In genomic region chr4:95759027-95759731, GRCm38 (mm10) we compare ENCODE assay signal across 14 mouse cellular contexts.
A peak's percentile ranks its signal among the peaks of the same experiment; 100 is the strongest.
DNase-seq lines count a peak whose midpoint lies in the region; ATAC-seq and TF ChIP-seq lines count a peak whose summit lies in the region.
"Had no signal": no experiment of that assay in that cellular context is flagged by ENCODE, and none has a peak within 500 bp of the region (broad histone marks: within the 10 kb centered on the region; RNA-seq: fewer than 3 reads in every experiment).

No protein-coding gene starts in this region.

- 61% methylated on average over 5 of the region's 5 CpGs for WGBS in forebrain, embryonic 11.5 days

- peak; percentile 11 for DNase-seq in 3T3-L1 (ENCODE audit: low read depth, low spot score)
- peak; percentile 27 for DNase-seq in brain, embryonic 14.5 days (ENCODE audit: low read depth)
- peak; percentile 86 for DNase-seq in kidney, adult 11 months
- DNase-seq in kidney, postnatal 36 days: peak; percentile 59 to 86
- DNase-seq in MN1 (ENCODE audit: low spot score): no peak
- DNase-seq in forebrain, embryonic 11.5 days (ENCODE audit: low spot score): no peak
- no peak for DNase-seq in heart, postnatal 36 days
- no peak for DNase-seq in cerebellum, postnatal 10 days
- DNase-seq: cerebellum, adult 18-20 months; heart, adult 2 months; layer of hippocampus, postnatal 36 days; lung, postnatal 10 days had no signal

- no peak overlapping the region for H3K27ac ChIP-seq in forebrain, embryonic 11.5 days (ENCODE audit: low read depth, low read length)
- H3K27ac ChIP-seq: embryonic facial prominence, embryonic 15.5 days; heart, adult 2 months; limb, embryonic 15.5 days had no signal

- H3K36me3 ChIP-seq in forebrain, embryonic 11.5 days (ENCODE audit: control insufficient read depth, insufficient read depth, low read length): no peaks in the 10 kb centered on the region
- H3K36me3 ChIP-seq: embryonic facial prominence, embryonic 15.5 days; limb, embryonic 15.5 days had no signal

- H3K9me3 ChIP-seq in forebrain, embryonic 11.5 days (ENCODE audit: control insufficient read depth, low read length): no peaks in the 10 kb centered on the region
- H3K9me3 ChIP-seq: embryonic facial prominence, embryonic 15.5 days; limb, embryonic 15.5 days had no signal

- no peak overlapping the region for H3K4me2 ChIP-seq in forebrain, embryonic 11.5 days (ENCODE audit: low read depth, low read length, severe bottlenecking)
- H3K4me2 ChIP-seq: embryonic facial prominence, embryonic 15.5 days; limb, embryonic 15.5 days had no signal

- no peaks in the 10 kb centered on the region for H3K27me3 ChIP-seq in forebrain, embryonic 11.5 days (ENCODE audit: control insufficient read depth, insufficient read depth, low read length)
- H3K27me3 ChIP-seq: embryonic facial prominence, embryonic 15.5 days; limb, embryonic 15.5 days had no signal

- intact Hi-C loops in heart, postnatal 36 days (cut with DNase I): no loop called here

- TF ChIP-seq POLR2A in brain, embryonic 14.5 days (IDR thresholded peaks at IDR 0.05; ENCODE audit: borderline replicate concordance, extremely low read depth, insufficient read depth, insufficient read length, poor library complexity, severe bottlenecking): no peak

- no peaks in the 10 kb centered on the region for H3K4me1 ChIP-seq in forebrain, embryonic 11.5 days (replicated peaks; ENCODE audit: control insufficient read depth, insufficient read depth, low read length)
- H3K4me1 ChIP-seq: embryonic facial prominence, embryonic 15.5 days; limb, embryonic 15.5 days had no signal

- no peak overlapping the region for H3K4me3 ChIP-seq in forebrain, embryonic 11.5 days (ENCODE audit: low read depth, low read length)
- H3K4me3 ChIP-seq: embryonic facial prominence, embryonic 15.5 days; heart, adult 2 months; limb, embryonic 15.5 days had no signal

- no peak for TF ChIP-seq CTCF in brain, embryonic 14.5 days (IDR thresholded peaks at IDR 0.05; ENCODE audit: borderline replicate concordance, extremely low read depth, insufficient read depth, insufficient read length)

- no peak for ATAC-seq in forebrain, embryonic 11.5 days (replicated peaks; ENCODE audit: low FRiP score)

- no peak overlapping the region for H3K9ac ChIP-seq in forebrain, embryonic 11.5 days (ENCODE audit: low read length)
- H3K9ac ChIP-seq: embryonic facial prominence, embryonic 15.5 days; limb, embryonic 15.5 days had no signal

Comparison
In these comparisons a context has a peak if more than half of its experiments do, and no peak if none do; other contexts are left out.
1. DNase-seq: peak in 3T3-L1 (single experiment), brain, embryonic 14.5 days (single experiment), kidney, adult 11 months (single experiment) and kidney, postnatal 36 days (2 of 2); none in MN1 (single experiment), forebrain, embryonic 11.5 days (single experiment), heart, postnatal 36 days (0 of 2) and cerebellum, postnatal 10 days (0 of 2).